Mouse (Mus musculus) hindlimb bud, embryonic 11.5 days (tissue): ENCODE data around the gene Stard10.

Experiments used
- DNase-seq: peaks from one replicate; pipeline ENCODE4 v3.0.0-alpha.2; 2012; ENCODE audit warnings: low read depth, low spot score; ENCODE audit errors: extremely low spot score

Gene Stard10

DNA sequence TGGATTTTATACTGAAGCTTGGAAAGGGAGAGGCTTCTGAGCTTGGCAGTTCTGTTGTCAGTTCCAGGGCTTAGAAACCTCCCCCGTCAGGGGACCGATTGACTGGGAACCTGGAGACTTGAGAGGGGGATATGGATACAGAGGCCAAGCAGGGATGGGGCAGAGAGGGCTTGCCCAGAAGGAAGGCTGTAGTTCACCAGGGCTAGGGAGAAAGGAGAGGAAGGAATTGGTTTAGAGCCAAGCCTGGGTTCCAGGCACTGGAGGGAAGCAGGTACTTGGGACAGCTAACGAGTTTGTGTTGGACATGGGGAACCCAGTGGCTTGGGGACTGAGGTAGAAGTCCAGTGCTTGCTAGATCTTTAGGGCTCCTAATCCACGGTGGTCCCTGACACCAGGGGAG is 12.7 kb downstream of the Stard10 start:
- no peak for DNase-seq

DNA sequence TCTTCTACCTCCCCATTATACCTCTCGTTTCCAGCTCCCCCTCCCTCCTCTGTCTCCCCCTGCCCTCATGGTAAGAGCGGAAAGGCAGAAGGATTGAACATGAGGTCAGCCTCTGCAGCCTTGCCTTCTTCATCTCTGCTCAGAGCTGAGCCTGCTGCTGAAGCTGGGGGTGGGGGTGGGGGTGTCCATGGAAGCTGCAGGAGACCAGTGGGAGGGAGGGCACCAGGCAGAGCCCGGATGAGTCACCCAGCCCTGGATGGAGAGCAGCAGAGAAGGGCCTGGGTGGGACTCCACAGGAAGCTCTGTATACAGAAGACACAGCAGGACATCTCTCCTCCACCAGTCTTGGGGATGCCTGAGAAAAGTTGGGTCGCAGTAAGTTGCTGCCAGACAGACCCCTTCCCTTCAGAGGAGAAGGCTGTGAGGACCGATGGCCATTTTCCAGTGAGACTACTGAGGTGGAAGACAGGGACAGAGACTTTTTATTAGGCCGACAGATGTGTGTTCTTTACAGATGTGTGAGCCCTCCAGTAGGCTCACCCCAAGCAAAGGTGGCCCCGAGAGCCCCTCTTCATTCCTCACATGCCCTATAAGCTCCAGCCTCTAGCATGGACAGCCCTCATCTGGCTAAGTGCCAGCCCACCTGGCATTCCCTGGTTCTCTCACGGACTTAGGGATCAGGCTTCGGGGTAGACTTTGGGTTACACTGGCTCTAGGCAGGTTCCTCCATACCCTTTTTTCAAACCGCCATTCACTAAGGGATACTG is 13.4 kb downstream of the Stard10 start:
- DNase-seq = no peak

DNA sequence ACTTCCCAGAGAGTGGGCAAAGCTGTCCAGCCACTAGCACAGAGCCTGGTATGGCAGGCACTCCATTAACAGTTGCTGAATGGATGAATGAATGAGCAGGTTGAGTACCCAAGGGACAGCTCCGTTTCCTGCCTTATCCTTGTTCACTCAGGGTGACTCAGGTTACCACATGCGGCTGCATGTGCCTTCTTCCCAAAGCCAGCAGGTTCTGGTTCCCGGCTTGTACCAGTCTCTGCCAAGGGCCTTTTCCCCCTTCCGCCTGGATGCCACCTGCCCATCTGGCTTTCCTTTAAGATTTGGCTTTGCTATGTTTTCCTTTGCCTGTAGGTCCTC is 13.9 kb downstream of the Stard10 start:
- DNase-seq = no peak

DNA sequence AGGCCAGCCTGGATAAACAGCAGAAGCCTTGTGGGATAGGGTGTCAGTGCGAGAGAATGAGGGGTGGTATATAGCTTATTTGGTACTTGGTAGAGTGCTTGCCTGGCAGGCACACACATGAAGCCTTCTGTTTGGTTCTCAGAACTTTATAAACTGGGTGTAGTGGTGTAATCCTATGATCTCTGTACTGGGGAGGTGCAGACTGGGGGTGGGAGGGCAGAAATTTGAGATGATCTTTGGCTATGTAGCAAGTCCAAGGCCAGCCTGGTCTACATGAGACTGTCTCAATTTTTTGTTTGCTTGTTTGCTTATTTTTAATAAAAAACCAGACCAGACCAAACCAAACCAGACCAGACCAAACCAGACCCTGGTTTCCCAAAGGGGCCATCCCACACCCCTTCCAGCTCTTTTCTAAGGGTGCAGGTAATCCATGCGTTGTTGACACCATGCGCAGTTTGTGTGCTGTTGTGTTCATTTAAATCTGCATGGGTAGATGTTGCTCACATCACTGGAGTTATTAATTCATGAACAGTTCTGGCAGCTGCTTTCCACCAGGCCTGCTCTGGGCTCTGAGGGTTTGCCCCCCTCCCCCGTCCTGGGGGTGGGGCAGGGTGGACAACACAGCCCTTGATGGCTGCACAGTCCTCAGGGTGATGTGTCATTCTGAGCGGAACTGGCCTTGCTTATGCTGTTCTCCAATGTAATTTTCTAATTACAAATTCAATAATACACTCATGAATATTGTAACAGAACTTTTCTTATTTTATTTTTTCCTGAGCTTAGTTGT is 15.4 kb downstream of the Stard10 start:
- no peak for DNase-seq

DNA sequence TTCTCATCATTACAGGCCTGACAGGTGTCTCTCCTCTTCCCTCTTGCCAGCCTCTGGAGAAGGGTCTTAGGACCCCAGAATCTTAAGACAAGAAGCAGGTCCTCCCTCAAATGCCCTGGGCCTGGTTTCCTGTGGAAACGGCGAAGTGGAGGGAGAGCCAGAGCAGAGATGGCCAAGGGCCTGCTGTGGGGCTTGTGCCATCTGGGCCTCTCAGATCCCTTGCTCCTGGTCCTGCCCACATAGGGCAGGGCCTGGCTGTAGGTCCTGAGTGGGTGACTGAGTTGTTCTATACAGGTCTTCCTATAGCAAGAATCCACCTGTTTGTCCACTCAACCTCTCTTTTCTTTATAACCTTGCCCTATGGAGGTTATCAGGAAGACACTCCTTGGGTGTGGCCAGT is 18.3 kb downstream of the Stard10 start:
- DNase-seq = no peak

DNA sequence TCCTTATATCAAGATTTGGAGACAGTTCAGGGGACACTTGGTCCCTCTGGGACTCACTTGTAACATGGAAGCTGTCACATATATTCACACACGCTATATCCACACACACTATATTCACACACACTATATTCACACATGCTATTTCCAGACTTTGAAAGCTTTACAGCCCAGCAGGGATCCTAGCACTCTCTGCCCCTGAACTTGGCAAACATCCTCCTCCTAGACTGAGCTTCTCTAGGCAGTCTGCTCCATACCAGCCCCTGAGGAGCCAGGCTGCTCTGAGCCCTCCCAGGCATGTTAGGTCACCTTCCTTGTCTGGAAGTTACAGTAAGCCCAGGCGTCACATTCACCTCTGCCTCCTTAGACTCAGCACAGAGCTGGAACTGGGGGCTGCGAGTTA is 19.8 kb downstream of the Stard10 start:
- DNase-seq = no peak

DNA sequence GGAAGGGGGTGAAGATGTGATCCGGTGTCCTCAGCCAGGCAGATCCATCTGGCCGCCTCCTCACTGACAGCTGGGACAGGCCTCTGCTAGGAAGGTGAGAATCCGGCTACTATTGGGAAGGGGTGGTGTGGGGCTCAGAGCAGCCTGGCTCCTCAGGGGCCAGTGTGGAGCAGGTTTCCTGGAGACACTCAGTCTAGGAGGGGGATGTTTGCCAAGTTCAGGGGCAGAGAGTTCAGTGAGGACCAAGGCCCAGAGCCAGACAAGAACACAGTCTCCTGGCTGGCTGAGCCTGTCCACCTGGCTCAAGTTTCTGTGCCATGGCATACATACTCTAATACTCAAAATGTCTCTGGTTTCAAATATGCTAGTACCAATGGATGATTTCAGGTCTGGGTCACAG is 20.5 kb downstream of the Stard10 start:
- DNase-seq = no peak

DNA sequence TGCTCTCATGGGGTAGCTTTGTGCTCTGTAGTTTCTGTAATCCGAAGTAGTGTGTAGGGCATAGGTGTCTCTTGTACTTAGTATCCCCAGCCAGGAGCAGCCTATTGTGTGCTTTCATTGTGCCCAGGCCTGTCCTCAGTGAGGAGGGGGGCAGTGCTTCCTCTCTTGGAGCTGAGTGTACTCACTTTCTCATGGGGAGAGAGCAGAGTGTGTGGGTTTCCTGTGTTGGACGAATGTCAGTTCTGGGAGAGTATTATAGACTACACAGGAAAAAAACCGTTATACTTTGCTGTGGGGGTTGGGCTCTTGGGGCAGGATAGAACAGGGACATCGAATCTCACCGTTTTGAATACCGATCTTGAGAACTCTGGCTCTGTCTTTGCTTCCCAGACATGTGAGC is 24.5 kb downstream of the Stard10 start:
- no peak for DNase-seq

DNA sequence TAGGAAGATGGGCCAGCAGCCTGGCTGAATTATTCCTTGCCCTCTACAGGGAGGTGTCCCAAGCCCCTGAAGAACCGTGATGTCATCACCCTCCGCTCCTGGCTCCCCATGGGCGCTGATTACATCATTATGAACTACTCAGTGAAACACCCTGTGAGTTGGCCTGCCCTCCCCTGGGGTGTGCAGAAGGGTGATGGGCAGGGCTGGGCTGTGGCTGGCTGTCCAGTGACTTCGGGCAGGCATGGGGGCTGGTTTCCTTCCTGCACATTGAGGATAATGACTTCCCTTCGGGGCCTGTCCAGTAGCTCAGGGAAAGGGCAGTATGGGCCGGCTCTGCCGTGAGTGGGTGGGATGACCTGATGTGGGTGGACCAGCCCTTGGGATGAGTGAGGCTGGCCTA is 26.2 kb downstream of the Stard10 start:
- no peak for DNase-seq

DNA sequence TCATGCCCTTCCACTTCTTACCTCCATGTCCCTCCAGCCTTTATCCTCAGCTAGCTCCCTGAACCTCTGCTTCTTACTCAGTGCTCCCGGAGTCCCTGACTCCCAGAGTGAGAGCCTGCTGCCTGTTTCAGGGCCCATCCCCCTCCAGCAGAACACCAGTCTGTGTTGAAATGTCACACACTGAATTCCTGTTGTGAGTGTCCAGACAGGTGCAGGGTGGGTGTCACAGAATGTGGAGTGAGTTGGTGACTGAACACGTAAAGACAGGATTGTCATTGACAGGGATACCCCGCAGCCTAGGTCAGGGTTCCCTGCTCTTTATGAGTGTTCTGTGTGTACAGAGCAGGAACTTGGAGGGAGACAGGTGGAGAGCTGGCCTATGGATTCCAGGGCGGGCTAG is 28.0 kb downstream of the Stard10 start:
- no peak for DNase-seq

DNA sequence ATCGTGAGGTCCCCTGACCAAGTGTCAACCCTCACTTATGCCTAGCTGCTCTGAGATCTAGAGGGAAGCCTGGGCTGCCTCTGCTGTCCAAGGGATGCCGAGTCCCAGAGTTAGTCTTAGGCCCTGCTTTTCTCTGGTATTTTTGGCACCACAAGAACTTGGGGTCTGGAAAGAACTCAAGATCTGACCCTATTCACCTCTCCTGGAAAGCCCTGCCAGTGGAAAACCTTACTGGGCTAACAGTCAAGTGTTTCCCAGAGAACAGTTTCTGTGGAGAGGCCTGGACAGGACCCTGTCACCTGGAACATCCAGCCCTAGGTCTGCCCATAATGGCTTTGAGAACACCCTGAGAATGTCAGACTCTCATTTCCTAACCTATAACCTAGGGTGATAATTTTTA is 30.1 kb downstream of the Stard10 start:
- no peak for DNase-seq

DNA sequence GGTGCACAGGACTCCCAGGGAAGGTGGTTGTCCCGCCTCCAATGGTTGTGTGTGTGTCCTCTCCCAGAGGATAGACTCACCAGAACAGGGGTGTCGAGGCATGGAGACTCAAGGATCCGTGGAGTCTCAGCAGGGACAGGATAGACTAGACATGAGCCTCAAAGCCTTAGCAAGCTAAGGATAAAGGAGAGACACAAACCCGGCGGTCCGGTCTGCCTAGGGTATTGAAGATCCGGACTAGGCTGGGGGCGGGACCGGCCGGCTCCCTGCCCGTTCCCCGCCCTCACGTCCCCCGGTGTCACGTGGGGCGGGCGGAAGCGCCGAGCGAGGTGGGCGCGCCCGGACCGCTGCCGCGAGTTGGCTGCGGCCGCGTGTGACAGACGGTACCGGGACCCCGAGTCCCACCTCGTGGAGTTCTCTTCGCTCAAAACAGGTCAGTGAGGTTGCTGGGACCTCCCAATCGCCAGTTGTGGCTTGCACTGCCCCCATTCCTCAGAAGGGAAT is 30.9 kb downstream of the Stard10 start, which contains the start of gene Arap1:
Arap1 (plus strand) TSS at position 301 of the 504 bp plus-strand sequence.
- DNase-seq = no peak

DNA sequence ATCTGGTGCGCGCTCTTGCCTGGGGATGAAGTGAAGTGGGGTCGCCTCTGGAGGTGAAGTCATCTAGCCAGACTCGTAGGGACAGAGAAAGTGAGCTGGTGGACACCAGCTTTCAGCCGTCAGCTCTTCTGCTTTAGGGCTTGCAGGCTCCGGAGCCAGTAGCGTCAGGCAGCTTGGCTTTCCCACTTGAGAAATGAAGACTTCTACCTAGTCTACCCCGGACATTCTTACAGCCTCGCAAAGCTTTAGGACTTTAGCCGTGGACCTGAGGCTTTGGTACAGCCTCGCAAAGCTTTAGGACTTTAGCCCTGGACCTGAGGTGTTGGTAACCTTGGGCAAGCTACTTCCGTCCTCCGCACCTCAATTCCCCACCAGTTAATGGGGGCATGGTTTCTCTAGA is 31.4 kb downstream of the Stard10 start:
- DNase-seq = no peak

DNA sequence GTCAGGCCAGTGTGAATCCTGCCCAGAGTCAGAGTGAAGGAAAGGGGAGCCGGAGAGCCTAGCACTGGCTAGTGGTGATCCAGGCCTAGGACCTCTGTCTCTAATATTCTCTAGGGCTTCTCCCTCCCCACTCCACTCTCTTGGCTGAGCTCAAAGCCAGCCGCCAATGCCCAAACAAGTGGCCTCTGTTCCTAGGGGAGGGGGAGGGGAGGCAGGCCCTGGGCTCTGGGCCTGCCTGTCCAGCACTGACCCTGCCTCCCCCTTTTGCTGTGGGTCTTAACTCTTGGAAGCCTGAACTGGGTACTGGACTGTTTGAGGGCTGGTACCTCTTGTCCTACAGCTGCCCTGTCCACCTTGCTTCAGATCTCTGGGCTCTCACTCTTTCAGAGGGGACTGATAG is 33.0 kb downstream of the Stard10 start:
- DNase-seq = no peak

DNA sequence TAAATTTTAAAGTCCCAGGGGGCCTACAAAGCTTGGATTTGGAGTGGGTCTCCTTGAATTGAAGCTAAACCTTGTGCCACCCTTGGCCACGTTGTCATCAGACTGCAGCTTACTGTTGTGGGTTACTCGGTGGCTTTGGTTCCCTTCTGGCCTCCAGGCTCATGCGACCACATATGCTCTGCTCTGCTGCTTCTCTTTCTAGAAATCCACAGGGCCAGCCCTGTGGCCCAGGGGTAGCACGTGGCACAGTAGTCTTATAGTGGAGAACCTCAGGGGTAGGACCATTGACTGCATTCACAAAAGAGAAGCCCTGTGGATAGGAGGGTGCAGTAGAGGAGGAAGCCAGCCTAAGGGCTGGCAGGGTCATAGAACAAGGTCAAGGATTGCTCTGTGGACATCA is 35.5 kb downstream of the Stard10 start:
- no peak for DNase-seq

DNA sequence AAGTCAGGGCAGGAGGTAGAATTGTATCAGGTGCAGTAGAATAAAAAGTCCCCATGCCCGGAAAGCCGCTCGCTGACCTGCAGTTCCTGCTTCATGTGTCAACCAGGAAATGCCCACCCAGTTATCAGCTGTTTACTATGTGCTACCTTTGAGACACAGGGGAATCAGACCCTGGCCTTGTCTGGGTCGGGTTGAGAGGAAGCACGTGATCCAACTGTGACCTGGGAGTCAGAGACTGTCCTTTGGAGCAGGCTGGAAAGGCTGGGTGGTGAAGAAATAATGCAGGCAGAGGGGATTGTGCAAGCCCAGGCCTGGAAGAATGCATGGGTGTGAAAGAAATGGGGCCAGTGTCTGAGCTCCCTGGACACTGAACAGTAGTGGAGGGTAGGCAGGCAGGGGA is 37.5 kb downstream of the Stard10 start:
- DNase-seq = no peak

DNA sequence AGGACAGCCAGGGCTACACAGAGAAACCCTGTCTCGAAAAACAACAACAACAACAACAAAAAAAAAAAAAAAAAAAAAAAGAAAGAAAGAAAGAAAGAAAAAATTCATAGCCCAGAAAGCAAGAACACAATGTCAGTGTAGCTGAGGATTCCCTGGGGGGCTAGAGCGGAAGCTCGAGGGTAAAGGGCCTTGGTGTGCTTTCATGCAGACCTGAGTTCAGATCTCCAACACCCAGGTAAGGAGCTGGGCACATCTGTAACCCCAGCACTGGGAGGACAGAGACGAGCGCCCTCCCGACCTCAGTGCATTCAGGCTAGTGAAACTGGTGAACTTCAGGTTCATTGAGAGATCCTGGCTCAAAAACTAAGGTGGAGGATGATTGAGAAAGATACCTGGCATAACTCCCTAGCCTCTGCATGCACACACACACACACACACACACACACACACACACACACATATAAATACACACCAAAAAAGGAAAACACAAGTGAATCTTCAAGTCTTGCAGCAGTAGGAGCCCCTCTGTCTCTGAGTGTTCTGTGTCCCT is 38.7 kb downstream of the Stard10 start:
- DNase-seq = no peak

DNA sequence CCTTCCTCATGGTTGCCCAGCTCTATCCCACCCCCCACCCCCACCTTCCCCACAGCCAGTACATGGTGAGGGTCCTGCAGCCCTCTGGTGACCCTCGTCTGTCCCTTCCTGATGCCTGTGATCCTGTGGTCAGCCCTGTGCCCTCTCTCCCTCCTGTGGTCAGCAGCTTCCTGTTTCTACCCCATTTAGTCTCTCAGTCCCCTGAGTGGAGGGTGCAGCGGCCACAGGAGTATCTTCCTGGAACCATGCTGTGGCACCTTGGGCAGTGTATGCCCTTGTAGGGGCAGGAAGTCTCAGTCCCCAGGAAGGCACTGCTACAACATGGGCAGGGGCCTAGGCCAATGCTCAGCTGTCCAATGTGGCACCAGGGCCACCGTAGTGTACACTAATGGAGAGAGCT is 40.0 kb downstream of the Stard10 start:
- no peak for DNase-seq

DNA sequence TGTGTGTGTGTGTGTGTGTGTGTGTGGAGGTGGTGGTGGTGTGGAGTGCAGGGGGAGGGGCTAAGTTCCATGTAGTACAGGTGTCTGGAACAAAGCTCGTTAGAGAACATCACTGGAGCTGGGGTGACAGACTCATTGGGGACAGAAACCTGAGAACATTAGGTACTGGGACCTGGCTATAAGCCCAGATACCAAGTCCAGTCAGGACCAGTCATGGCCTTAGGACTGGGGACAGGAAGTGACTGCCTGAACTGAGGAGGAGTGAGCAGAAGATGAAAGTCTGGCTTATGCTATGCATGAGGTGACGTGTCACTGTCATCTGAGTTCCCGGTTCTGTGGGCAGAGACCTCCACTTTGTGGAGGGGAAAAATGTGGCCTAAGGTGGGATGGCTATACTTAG is 43.5 kb downstream of the Stard10 start:
- DNase-seq = no peak

DNA sequence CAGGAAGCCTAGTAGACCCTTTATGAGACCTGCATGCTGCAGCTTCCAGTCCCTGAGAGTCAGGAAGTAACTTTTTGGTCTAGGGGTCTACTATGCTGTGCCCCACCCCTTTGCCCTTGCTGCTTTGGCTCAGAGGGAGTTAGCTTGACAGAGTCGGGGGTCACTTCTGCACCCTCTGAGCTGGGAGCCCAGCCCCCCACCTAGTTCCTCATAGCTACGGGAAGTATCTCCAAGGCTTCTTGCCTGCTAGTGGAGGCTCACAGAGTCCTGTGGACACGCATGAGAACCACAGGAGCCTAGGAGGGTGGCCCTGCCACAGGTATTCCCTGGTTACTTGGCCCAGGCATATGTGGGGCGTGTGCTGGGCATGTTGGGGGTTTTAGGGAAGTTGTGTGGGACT is 44.1 kb downstream of the Stard10 start:
- no peak for DNase-seq

DNA sequence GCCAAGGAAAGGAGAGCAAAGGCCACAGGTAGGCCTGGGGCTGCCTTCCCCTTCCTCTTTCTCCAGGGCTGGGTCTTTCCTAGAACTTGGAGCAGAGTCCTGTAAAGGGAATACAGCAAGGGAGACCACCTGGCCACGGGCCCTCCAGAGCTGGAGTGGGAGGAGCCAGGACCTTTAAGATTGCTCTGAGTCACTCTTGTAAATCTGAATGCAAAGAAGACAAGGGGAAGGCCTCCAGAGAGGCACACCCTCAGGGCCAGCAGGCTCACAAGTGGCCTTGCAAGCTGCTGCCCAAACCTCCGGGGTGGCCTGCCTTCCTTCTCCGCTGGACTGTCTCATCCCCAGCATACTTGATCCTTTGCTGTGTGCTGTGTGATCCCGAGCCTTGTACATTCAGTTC is 44.9 kb downstream of the Stard10 start:
- no peak for DNase-seq

DNA sequence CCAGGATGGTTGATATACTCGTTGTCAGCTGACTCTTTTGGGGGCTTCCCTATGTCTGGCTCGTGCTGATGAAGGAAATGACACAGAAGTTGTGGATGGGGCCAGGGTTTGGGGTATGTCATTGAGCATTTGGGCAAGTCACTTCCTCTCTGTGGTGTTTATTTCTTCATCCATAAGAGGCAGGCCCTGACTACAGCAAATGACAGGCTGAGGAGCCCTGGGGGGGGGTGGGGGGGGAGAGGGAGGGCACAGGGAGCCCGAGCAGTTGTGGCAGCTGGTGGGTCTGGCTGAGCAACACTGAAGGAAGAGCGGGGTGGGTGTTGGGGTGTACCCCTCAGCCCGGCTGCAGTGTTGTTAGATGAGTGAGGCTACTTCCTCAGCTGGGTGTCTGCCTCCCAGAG is 45.9 kb downstream of the Stard10 start:
- DNase-seq = no peak
